Mouse (Mus musculus): ENCODE measurements around the gene Tgfbr3. TPM values are rescaled to one million over a fixed set of nuclear protein-coding genes. Genes with fewer than 3 reads are reported as not detected.
A peak's percentile ranks its signal among the peaks of the same experiment; 100 is the strongest.

Gene Tgfbr3
- total RNA-seq (2014; fragmentation: Nextera tagmentation) (0.30 and 2.4 TPM in 2 replicates), total RNA-seq (2017) (1.6 and 2.4 TPM in 2 replicates)

GRCm38 (mm10) chr5:107289234-107289764, at the start of gene Tgfbr3:
TSS of gene Tgfbr3 (minus strand) at chr5:107289629.
- peak; percentile 73 for ATAC-seq (replicated peaks; ENCODE audit: poor library complexity, severe bottlenecking)

- ATAC-seq (replicated peaks; ENCODE audit: poor library complexity, severe bottlenecking), result no peak
Observed at GRCm38 (mm10) chr5:107330916-107331421, 41.5 kb upstream of the Tgfbr3 start, which contains the start of gene Brdt. TSS of gene Brdt (plus strand) at chr5:107331159.

GRCm38 (mm10) chr5:107320703-107321102, 31.3 kb upstream of the Tgfbr3 start:
- ATAC-seq (replicated peaks; ENCODE audit: poor library complexity, severe bottlenecking), result no peak

- ATAC-seq (replicated peaks; ENCODE audit: poor library complexity, severe bottlenecking), result no peak
Observed at GRCm38 (mm10) chr5:107317141-107317540, 27.7 kb upstream of the Tgfbr3 start.

- peak; percentile 50 for ATAC-seq (replicated peaks; ENCODE audit: poor library complexity, severe bottlenecking)
Observed at GRCm38 (mm10) chr5:107307432-107307831, 18.0 kb upstream of the Tgfbr3 start.

GRCm38 (mm10) chr5:107304117-107304825, 14.8 kb upstream of the Tgfbr3 start:
- ATAC-seq (replicated peaks; ENCODE audit: poor library complexity, severe bottlenecking), result no peak

GRCm38 (mm10) chr5:107303350-107303861, 14.0 kb upstream of the Tgfbr3 start:
- ATAC-seq (replicated peaks; ENCODE audit: poor library complexity, severe bottlenecking), result peak; percentile 56

- ATAC-seq (replicated peaks; ENCODE audit: poor library complexity, severe bottlenecking), result peak; percentile 8; the same call in 1 of the 2 replicates
Observed at GRCm38 (mm10) chr5:107298854-107299253, 9.4 kb upstream of the Tgfbr3 start.

- no peak for ATAC-seq (replicated peaks; ENCODE audit: poor library complexity, severe bottlenecking)
Observed at GRCm38 (mm10) chr5:107296512-107297322, 7.3 kb upstream of the Tgfbr3 start.

GRCm38 (mm10) chr5:107295817-107296511, 6.5 kb upstream of the Tgfbr3 start:
- ATAC-seq (replicated peaks; ENCODE audit: poor library complexity, severe bottlenecking), result peak; percentile 70

GRCm38 (mm10) chr5:107295061-107295816, 5.8 kb upstream of the Tgfbr3 start:
- ATAC-seq (replicated peaks; ENCODE audit: poor library complexity, severe bottlenecking), result peak; percentile 87

GRCm38 (mm10) chr5:107294041-107294440, 4.6 kb upstream of the Tgfbr3 start:
- ATAC-seq (replicated peaks; ENCODE audit: poor library complexity, severe bottlenecking), result no peak

- no peak for ATAC-seq (replicated peaks; ENCODE audit: poor library complexity, severe bottlenecking)
Observed at GRCm38 (mm10) chr5:107289986-107290385, 557 bp upstream of the Tgfbr3 start.

GRCm38 (mm10) chr5:107288427-107289233, 799 bp downstream of the Tgfbr3 start:
- peak; percentile 63 for ATAC-seq (replicated peaks; ENCODE audit: poor library complexity, severe bottlenecking)

GRCm38 (mm10) chr5:107287908-107288267, 1.5 kb downstream of the Tgfbr3 start:
- ATAC-seq (replicated peaks; ENCODE audit: poor library complexity, severe bottlenecking), result no peak

- ATAC-seq (replicated peaks; ENCODE audit: poor library complexity, severe bottlenecking), result 0 out of 2 replicates have a peak, but pooled peaks have one; percentile 32
Observed at GRCm38 (mm10) chr5:107287254-107287907, 2.0 kb downstream of the Tgfbr3 start.

GRCm38 (mm10) chr5:107285563-107285962, 3.9 kb downstream of the Tgfbr3 start:
- no peak for ATAC-seq (replicated peaks; ENCODE audit: poor library complexity, severe bottlenecking)

- ATAC-seq (replicated peaks; ENCODE audit: poor library complexity, severe bottlenecking), result no peak
Observed at GRCm38 (mm10) chr5:107283935-107284524, 5.4 kb downstream of the Tgfbr3 start.

Data from granulocyte monocyte progenitor cell, adult 5-6 weeks (primary cell).